Mouse (Mus musculus): Measurements from ENCODE around the gene Paxbp1. TPM values are rescaled to one million over a fixed set of nuclear protein-coding genes. Genes with fewer than 3 reads are reported as not detected.

Paxbp1 gene
- total and polyA plus RNA-seq, 2 experiments from 2014 or later, result 27.1 to 54.0 TPM

- 93% methylated on average over 7 of the region's 7 CpGs for WGBS
Measured at GRCm38 (mm10) chr16:90996327-90997243, 47.8 kb downstream of the Paxbp1 start.

GRCm38 (mm10) chr16:90995498-90995897, 48.8 kb downstream of the Paxbp1 start:
- no peak for DNase-seq (ENCODE audit: low spot score)
- no peak overlapping the region for H3K27ac ChIP-seq (ENCODE audit: low read depth, low read length)
- H3K36me3 ChIP-seq (ENCODE audit: insufficient read depth, low read length), result peaks cover 13% of the 10 kb centered on the region
- no peak overlapping the region for H3K4me2 ChIP-seq (ENCODE audit: low read depth, low read length, poor library complexity, severe bottlenecking)
- no peaks in the 10 kb centered on the region for H3K4me1 ChIP-seq (ENCODE audit: insufficient read depth, low read length)
- no peak overlapping the region for H3K9ac ChIP-seq (replicated peaks; ENCODE audit: low read length, poor library complexity, severe bottlenecking)
- no peak for ATAC-seq (ENCODE audit: low FRiP score)
- 76% methylated on average over 5 of the region's 5 CpGs for WGBS
- no peaks in the 10 kb centered on the region for H3K27me3 ChIP-seq (ENCODE audit: insufficient read depth, low read length)
- H3K9me3 ChIP-seq (ENCODE audit: low read length), result no peaks in the 10 kb centered on the region
- H3K4me3 ChIP-seq (ENCODE audit: low read depth, low read length), result no peak overlapping the region
- no peak for TF ChIP-seq CTCF (IDR thresholded peaks at IDR 0.05)

More at GRCm38 (mm10) chr16:90996327-90997243, 47.8 kb downstream of the Paxbp1 start:
- no peaks in the 10 kb centered on the region for H3K4me1 ChIP-seq (ENCODE audit: insufficient read depth, low read length)
- no peak for ATAC-seq (ENCODE audit: low FRiP score)
- H3K27ac ChIP-seq (ENCODE audit: low read depth, low read length), result no peak overlapping the region
- no peaks in the 10 kb centered on the region for H3K27me3 ChIP-seq (ENCODE audit: insufficient read depth, low read length)
- DNase-seq (ENCODE audit: low spot score), result no peak
- H3K9me3 ChIP-seq (ENCODE audit: low read length), result no peaks in the 10 kb centered on the region
- no peak overlapping the region for H3K4me3 ChIP-seq (ENCODE audit: low read depth, low read length)
- H3K4me2 ChIP-seq (ENCODE audit: low read depth, low read length, poor library complexity, severe bottlenecking), result no peak overlapping the region
- H3K36me3 ChIP-seq (ENCODE audit: insufficient read depth, low read length), result peaks cover 3% of the 10 kb centered on the region; the same call in 1 of the 2 replicates
- no peak for TF ChIP-seq CTCF (IDR thresholded peaks at IDR 0.05)
- H3K9ac ChIP-seq (replicated peaks; ENCODE audit: low read length, poor library complexity, severe bottlenecking), result no peak overlapping the region

- Histone ChIP-seq H3K27ac (ENCODE audit: low read depth, low read length) (no peak overlapping the region), H3K4me3 (ENCODE audit: low read depth, low read length) (no peak overlapping the region), H3K9ac (replicated peaks; ENCODE audit: low read length, poor library complexity, severe bottlenecking) (no peak overlapping the region), H3K27me3 (ENCODE audit: insufficient read depth, low read length) (no peaks in the 10 kb centered on the region), H3K36me3 (ENCODE audit: insufficient read depth, low read length) (peaks cover 18% of the 10 kb centered on the region), H3K9me3 (ENCODE audit: low read length) (no peaks in the 10 kb centered on the region), H3K4me1 (ENCODE audit: insufficient read depth, low read length) (no peaks in the 10 kb centered on the region), H3K4me2 (ENCODE audit: low read depth, low read length, poor library complexity, severe bottlenecking) (no peak overlapping the region)
- no peak for TF ChIP-seq CTCF (IDR thresholded peaks at IDR 0.05)
- ATAC-seq (ENCODE audit: low FRiP score) (no peak), DNase-seq (ENCODE audit: low spot score) (no peak)
- 82% methylated on average over 4 of the region's 4 CpGs for WGBS
Measured at GRCm38 (mm10) chr16:90995023-90995422, 49.3 kb downstream of the Paxbp1 start.

- H3K27ac ChIP-seq (ENCODE audit: low read depth, low read length), result no peak overlapping the region
- no peaks in the 10 kb centered on the region for H3K27me3 ChIP-seq (ENCODE audit: insufficient read depth, low read length)
- no peaks in the 10 kb centered on the region for H3K9me3 ChIP-seq (ENCODE audit: low read length)
- 95% methylated on average over 8 of the region's 8 CpGs for WGBS
- ATAC-seq (ENCODE audit: low FRiP score), result no peak
- H3K4me1 ChIP-seq (ENCODE audit: insufficient read depth, low read length), result no peaks in the 10 kb centered on the region
- no peak for TF ChIP-seq CTCF (IDR thresholded peaks at IDR 0.05)
- no peak overlapping the region for H3K9ac ChIP-seq (replicated peaks; ENCODE audit: low read length, poor library complexity, severe bottlenecking)
- H3K4me2 ChIP-seq (ENCODE audit: low read depth, low read length, poor library complexity, severe bottlenecking), result no peak overlapping the region
- peaks cover 31% of the 10 kb centered on the region for H3K36me3 ChIP-seq (ENCODE audit: insufficient read depth, low read length)
- no peak for DNase-seq (ENCODE audit: low spot score)
- H3K4me3 ChIP-seq (ENCODE audit: low read depth, low read length), result no peak overlapping the region
Measured at GRCm38 (mm10) chr16:90989162-90989561, 55.2 kb downstream of the Paxbp1 start.

GRCm38 (mm10) chr16:90988665-90989064, 55.7 kb downstream of the Paxbp1 start:
- Histone ChIP-seq H3K9me3 (ENCODE audit: low read length) (no peaks in the 10 kb centered on the region), H3K4me3 (ENCODE audit: low read depth, low read length) (no peak overlapping the region), H3K27me3 (ENCODE audit: insufficient read depth, low read length) (no peaks in the 10 kb centered on the region), H3K4me2 (ENCODE audit: low read depth, low read length, poor library complexity, severe bottlenecking) (no peak overlapping the region), H3K4me1 (ENCODE audit: insufficient read depth, low read length) (no peaks in the 10 kb centered on the region), H3K9ac (replicated peaks; ENCODE audit: low read length, poor library complexity, severe bottlenecking) (no peak overlapping the region), H3K27ac (ENCODE audit: low read depth, low read length) (no peak overlapping the region), H3K36me3 (ENCODE audit: insufficient read depth, low read length) (peaks cover 31% of the 10 kb centered on the region)
- ATAC-seq (ENCODE audit: low FRiP score) (no peak), DNase-seq (ENCODE audit: low spot score) (no peak)
- TF ChIP-seq CTCF (IDR thresholded peaks at IDR 0.05), result no peak
- 96% methylated on average over 3 of the region's 3 CpGs for WGBS

GRCm38 (mm10) chr16:90988039-90988438, 56.3 kb downstream of the Paxbp1 start:
- H3K27me3 ChIP-seq (ENCODE audit: insufficient read depth, low read length), result no peaks in the 10 kb centered on the region
- ATAC-seq (ENCODE audit: low FRiP score), result no peak
- no peak overlapping the region for H3K27ac ChIP-seq (ENCODE audit: low read depth, low read length)
- DNase-seq (ENCODE audit: low spot score), result no peak
- no peak overlapping the region for H3K9ac ChIP-seq (replicated peaks; ENCODE audit: low read length, poor library complexity, severe bottlenecking)
- WGBS, result 93% methylated on average over 8 of the region's 8 CpGs
- H3K4me3 ChIP-seq (ENCODE audit: low read depth, low read length), result no peak overlapping the region
- TF ChIP-seq CTCF (IDR thresholded peaks at IDR 0.05), result no peak
- peaks cover 28% of the 10 kb centered on the region for H3K36me3 ChIP-seq (ENCODE audit: insufficient read depth, low read length)
- H3K9me3 ChIP-seq (ENCODE audit: low read length), result no peaks in the 10 kb centered on the region
- H3K4me1 ChIP-seq (ENCODE audit: insufficient read depth, low read length), result no peaks in the 10 kb centered on the region
- H3K4me2 ChIP-seq (ENCODE audit: low read depth, low read length, poor library complexity, severe bottlenecking), result no peak overlapping the region
